Mouse (Mus musculus) heart, adult 11 months (tissue): Measurements from ENCODE around the gene Serpinb8.

Experiments
- DNase-seq: peaks from one replicate; pipeline ENCODE4 v3.0.0; 2022

Serpinb8 gene

DNA sequence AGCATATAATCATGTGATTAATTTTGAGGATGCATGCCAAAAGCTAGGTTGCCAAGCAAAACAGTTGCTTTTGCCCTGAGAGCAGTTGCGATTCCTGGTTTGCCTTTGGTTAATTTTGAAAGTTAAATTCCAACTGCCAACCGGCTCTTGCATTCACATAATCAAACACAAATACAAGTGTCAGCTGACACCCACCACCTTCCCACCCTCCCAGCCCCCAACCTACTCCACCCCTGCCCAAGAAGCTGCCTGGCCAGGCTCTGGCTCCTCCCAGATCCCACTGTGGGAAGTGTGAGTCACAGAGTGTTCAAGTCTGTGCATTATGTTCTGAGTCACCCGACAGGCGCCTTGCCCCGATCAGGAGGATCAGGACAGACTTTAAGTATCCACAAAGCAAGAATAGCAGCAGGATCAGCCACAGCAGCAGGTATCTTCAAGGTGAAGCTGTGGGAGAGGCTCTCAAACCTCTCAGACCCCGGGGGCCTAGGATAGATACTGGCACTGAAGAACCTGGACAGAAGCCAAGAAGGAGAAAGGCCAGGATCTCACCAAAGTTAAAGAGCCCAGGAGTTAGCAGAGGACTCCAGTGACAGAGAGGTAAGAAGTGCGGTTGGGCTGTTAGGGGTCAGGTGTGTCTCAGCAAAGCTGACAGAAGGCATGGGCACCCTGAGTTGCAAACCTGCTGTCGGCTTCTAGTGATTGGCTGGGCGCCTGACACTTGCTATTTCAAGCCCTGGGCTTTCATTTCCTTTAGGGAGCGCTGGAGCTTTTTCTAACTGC, at the start of gene Serpinb8:
Gene Serpinb8 (plus strand): TSS at position 316 of the 780 bp plus-strand sequence.
- DNase-seq: peak; percentile 98

DNA sequence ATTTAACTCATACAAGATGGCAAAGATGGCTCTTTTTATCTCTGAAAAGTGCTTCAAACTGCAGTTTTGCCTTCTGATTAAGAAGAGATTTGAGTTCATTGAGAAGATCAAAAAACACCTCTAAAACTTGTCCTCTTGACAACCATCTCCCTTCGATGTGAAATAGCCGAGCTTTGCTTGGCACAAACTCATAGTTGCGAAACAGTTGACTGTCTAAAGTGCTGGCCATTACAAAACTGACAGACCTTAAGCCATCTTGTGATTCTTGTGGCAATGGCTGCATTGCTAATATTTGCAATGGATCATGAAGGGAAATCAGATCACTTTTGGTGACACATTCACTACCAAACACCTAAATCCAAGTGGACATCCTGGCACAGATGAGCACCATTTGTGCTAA, 30.3 kb upstream of the Serpinb8 start:
- no peak for DNase-seq

DNA sequence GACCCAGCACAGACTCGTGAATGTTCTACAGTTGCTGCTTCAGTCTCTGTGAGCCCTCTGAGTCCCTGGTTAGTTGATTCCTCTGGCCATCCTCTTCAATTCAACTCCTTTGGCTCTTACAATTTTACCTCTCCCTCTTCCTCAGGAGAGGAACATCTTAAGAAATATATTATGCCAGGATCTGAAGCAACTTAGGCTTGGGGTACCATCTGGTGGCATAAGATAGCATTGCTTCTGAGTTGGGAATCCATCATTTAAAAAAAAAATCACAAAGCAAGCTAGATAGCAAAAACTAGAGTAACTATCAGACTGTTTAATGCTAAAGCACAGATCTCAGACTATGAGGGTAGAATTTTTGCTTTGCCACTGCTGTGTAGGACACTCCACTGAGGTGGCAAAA, 27.7 kb upstream of the Serpinb8 start:
- no peak for DNase-seq

DNA sequence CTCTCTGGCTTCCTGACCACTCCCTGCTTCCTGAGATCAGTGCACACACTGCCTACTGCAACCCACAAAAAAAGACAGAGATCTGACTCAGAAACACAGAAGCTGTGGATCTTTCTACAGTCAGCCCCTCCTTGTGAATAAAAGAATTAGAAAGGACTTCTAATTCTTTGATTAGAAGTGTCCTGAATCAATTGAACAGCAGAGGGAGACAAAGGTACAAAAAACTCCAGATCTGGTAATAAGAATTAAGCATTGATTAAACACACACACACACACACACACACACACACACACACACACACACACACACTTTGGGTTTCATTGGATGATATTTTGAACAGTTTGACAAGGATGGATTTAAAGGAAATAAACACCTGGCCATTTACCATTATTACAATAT, 24.2 kb upstream of the Serpinb8 start:
- DNase-seq: no peak

DNA sequence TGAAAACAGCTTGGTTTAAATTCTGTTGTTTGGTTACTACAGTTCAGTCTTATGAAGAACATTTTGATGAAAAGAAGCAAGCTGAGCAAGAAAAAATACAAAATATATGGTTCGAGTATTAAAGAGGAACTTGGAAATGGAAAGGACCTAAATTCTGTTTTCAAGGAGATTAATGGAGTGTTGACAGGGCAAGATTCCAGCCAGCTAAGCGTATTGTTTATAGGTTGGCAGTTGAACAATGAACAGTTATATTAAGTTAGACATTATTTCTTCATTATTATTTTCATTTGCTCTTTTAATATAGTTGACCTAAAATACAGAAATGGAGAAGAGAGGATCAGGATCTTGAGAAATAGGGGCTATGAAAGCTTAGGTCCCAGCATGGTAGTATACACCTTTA, 13.7 kb upstream of the Serpinb8 start:
- no peak for DNase-seq

DNA sequence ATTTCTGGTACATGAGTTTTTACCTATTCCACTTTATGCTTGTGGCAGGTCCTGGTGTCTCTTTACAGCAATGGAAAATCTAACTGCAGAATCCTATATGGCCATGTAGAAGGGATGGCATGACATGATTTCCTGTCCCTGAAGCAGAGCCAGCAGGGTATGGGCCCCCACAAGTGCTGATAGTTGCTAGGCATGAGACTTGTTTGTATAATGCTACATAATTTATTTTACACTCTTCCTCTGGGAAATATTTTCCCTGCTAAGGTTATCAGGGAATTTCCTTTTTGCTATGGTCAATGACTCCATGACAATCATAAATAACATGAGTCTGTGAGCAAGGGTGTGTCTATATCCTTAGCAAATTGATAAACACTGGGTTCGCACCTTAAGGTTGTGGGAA, 12.3 kb upstream of the Serpinb8 start:
- no peak for DNase-seq

DNA sequence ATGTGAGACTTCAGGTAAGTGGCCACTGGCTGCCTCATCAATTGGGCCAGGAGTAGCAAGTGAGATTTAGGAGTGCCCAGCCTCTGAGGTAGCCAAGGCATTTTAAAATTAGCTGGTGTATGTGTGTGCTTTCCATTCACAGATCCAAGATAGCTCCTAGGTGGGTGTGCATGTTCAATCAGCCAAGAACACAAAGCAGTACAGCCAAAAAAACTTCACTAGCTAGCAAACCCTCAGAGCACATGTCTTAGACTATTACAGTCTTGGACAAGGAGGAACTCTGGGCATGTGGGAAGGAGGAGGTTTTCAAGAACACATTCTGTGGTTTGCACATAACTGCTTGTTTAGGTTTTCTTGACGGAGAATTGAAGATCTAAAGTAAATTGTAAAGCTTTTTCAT, 8.6 kb upstream of the Serpinb8 start:
- no peak for DNase-seq

DNA sequence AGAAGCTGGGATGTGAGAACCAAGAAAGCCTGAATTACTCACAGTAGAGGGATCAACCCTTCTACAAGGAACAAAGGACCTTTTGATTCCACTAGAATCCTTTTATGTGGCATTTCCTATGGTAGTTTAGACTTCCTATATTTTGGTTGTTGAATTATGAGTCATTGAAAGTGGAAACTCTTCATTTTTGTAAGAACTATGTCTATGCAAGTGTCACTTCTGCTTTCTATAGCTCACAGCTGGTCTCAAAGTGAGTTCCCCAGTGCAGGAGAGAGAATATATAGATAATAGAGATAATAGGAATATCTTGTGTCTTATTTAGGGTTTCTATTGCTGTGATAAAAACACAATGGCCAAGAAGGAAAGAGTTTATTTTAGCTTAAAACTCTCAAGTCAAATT, 6.9 kb upstream of the Serpinb8 start:
- DNase-seq: no peak

DNA sequence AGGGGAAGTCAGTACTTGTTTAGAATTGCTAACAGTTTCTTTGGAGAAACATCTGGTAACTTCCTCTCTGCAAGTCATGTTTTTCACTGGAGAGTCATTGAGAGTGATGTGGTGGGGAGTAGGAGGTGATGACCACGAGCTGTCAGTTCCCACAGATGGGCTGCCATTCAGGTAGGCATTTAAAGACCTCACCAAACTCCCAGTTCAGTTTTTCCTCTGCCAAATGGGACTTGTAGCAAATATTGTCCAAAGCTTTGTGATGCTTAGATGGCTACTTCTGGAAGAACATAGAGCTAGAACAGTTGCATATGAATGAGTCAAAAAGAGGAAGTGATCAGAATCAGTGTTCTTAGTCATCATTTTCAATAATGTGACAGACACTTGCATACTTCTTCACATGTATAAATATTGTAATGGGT, 5.8 kb upstream of the Serpinb8 start:
- peak; percentile 89 for DNase-seq

DNA sequence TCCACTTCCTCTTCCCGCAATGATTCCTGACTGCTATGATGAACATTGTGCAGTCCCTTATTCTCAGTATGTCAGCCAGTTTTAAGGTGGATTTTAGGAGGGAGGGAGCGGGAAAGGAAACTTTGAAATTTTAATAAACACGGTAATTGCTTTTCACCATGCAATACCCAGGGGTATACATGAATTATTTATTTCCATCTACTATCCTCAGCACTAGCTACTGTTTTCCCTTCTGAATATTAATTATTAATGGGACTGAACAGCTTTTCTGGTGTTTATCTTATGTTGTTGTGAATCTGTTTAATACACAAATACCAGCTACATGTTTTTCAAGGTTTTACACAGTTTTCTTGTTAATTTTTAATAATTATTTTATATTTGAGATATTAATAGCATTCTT, 4.9 kb upstream of the Serpinb8 start:
- DNase-seq: no peak

DNA sequence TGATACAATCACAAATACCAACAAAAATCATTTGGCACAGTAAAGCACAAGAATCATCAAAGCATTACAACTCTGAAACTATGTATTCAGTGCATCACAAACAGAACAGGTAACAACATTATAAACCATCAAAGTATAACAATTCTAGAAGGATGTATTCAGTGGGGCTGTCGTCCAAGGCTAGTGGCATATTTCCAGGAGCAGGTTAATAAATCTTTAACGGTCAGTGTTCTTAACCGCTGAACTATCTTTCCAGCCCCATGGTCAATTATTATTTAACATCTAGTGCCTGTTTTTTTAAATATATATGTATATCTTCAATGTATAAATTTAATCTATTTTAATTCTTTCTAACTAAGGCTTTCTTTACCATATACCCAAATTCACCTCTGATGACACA, 3.6 kb upstream of the Serpinb8 start:
- DNase-seq: no peak

DNA sequence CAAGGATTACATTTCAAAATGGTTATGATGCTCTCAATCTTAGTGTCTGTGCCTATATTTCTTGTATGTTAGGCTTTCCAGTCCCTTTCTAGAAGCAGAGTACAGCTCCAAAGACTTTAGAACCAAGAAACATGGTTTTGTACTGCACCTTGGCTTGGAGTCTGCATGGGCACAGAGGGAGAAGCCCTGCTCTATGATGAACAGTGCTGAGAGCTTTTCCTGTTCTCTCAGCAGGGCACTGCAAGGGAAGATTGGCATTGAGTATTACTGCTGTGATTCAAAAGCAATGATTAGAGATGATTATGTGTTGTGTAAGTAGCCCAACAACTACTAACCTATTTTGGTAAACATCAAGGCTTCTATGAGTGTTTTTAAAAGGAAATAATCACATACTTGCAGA, 1.6 kb upstream of the Serpinb8 start:
- DNase-seq: no peak

DNA sequence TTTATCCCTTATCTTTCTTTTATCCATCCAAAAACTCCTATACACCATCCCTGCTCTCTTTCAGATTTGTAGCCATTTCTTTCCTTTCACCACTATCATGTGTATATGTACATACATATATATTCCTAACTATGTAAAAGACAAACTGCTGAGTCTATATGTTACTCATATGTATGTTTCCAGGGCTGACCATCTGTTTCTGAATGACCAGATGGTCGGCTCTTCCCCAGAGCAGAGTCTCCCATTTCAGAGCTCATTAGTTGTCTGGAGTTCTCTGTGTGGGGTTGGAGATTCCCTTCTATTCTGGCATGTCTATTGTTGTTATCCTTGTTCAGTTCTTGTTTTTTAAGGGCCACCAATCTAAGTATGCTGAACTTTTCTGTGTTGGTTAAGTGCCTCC, 1.2 kb upstream of the Serpinb8 start:
- no peak for DNase-seq

DNA sequence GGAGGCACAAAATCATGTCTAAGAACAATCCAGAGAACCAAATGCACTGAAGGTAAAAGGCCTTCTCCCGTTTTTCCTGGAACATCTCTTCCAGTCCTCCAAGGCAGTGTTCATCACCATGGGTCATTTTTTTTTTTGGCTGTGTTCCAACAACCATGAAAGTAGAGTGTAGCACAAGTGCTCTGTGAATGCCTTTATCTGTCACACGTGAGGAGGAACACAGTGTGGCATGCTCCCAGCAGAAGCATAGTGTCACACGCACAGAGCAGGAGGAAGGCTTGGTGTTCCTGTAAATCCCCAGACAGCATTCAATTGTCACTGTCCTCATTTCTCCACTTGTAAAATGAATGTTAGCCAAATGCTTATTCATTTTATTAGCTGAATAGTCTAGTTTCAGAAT, 2.8 kb downstream of the Serpinb8 start:
- DNase-seq: no peak

DNA sequence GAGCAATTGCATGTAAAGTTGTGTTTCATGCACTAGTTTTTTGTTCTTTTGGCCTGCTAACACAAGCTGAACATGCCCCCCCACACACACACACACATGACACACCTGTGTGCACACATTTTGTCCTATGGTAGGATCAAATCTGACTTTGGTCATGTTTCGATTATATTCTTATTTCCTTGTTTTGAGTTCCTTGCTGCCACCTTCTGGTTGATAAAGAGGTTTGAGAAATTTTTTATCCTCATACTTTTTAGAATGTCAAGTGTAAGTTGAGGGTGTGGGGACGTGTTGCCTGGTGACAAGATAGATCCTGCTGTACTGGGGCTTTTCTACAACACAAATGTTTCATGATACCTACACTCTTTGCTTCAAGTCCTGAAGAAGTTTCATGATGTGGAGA, 3.7 kb downstream of the Serpinb8 start:
- DNase-seq: no peak

DNA sequence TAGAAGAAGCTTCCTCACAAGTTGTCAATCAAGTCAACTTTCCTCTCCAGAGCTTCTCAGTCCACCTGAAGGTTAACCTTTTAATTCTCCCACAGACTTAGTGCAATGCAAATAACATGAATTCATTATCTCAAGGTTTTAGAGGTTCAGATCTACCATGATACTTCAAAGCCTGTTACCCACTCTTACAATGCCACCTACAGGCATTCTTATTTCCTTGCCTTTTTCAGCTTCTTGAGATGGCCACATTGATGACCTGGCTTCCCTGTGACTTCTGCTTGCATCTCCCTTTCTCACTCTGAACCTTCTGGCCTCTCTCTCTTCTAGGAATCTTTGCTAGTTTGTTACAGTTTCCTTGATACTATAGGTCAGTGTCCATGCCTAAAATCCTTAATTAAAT, 7.1 kb downstream of the Serpinb8 start:
- DNase-seq: no peak

DNA sequence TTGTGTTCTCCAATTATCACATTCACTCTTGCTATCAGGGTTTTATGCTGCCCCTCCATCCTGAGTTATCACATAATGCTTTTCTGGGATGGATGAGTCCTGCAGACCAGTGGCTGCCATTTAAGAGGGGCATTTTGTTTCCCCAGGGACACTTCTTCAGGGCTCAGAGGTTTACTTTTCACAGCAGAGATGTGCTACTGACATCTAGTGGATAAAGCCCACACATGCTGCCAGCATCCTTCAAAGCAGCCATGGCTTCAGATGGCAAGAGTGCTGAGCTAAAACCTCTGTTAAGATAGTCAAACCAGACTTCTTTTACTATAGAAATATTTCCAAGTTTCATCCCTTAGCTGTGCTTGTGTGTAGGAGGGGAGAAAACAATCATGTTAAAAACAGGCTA, 8.7 kb downstream of the Serpinb8 start:
- no peak for DNase-seq

DNA sequence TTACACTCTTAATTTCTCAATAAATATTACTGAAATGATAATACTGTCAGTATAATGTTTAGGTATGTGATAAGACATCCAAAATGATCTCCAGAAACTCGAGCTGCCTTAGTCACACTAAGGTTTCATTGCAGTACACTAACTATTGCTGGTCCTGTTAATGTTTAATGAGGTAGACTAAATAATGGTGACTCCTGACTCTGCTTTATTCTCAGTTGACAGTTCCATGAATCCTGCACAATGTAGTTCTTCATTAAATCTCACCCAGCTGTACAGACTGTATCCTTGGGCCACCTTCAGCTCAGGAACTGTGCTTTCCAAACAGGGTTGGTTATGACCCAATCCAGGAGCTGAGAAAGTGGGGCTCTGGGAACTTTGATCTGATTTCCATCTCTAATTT, 19.1 kb downstream of the Serpinb8 start:
- DNase-seq: no peak

DNA sequence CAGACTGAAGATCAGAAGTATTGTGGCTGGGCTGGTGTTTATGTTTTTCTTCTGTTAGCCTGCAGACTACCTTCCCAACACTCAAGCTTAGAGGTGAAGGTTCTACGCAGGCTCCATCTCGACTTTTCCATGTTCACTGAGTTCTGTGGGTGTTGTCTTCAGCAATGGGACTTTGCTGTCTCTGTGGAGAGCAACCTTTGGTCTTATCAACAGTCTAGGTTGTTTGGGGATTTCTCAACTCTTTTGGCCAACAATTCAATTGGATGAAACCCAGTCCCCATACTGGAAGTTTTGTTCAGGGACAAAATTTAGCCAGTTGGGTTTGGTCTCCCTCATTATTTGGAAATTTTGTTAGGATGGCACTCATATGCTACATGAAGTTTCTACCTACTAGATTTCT, 24.3 kb downstream of the Serpinb8 start:
- no peak for DNase-seq

DNA sequence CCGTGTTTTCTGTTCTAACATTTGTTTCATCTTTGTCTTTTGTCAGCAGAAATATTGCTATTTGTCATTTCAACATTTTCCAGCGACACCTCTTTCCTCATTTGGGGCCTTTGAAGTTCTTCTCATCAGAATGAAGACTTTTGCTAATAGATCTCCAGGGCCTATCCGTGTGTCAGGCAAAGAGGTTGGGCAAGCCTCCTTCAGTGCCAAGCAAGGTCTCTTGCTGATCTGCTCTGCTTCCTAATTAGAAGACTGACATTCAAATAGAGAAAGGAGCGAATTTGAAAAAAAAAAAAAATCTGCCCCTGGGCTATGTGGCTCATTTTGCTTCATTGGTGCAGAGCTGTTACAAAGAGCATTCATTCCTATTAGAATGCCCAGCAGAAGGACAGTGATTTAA, 32.2 kb downstream of the Serpinb8 start:
- DNase-seq: no peak

DNA sequence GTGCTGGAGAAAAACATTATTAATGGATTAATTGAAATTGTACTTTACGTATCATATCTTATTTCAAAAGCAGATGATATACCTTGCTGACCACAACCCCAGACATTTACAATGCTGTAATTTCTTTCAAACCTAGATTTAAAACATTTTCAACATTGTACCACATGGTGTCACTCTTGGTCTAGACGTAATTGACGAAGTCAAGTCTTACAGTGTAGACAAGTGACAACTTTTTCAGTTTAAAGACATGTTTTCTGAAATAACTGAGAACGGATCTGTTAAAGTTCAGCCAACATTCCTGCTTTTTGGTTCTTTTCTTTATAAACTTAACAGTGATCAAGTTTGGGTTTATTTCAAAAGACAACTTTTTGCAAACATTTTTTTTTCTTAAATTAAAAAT, 46.1 kb downstream of the Serpinb8 start:
- no peak for DNase-seq

DNA sequence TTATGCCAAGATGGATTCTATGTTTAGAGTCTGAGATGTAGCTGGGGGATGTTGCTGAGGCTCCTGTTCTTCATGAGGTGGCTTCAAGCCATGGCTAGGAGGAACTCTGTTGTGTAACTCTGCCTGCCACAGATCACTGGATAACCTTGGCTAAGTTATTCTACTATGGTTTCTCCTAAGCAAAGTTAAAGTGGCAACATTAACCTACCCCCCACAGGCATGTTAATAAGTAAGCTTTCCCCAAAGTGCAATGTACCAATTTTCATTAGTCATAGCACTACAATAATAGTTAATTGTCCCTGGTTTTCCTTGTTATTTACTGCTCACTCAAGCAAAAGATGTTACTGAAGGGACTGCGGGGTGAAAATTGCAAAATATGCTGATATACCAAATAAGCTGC, 48.2 kb downstream of the Serpinb8 start:
- DNase-seq: no peak

DNA sequence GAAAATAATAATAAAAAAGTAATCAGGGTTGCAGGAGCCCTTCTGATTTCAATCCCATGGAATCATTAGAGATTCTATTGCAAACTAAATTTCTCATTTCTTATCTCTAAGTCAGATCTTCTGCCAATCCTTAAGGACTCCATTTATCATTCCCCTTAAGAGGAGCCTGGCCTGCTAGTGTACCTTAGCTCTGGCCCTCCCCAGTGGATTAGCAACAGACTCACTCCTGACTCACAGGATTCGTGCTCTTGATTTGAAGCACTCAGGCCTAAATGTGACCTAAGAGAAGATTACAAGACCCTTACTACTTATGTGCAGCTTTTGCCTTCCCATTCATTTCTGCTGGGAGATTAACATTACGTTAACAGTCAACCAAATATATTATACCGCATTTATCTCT, 48.7 kb downstream of the Serpinb8 start:
- DNase-seq: no peak

DNA sequence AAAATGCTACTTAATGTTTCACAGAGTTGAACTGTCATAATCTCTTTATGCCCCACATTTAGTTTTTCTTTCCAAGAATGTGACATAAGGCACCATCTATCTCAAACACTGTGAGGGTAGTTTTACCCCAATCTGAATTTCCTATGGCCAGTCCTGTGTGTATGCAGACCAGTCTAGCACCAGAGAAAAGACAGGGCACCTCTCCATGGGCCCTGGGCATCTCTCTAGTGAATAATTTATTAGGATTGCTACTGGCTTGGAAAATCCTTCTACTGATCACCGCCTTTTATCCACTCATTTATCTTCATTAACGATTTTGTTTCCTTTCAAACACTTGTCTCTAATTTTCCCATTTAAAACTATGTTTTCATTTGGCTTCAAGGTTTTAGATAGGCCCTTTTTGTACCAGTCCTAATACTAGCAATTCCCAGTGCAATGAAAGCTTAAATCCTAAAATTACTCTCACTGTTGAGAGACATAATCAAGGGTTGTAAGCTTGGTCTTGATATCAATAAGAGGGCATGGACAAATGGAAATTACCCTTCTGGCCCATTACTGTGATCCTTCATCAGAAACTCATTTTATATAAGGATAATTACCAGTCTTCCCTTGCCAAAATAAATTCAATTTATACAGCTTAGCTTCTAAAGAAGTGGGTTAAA, 52.8 kb downstream of the Serpinb8 start:
- DNase-seq: no peak

DNA sequence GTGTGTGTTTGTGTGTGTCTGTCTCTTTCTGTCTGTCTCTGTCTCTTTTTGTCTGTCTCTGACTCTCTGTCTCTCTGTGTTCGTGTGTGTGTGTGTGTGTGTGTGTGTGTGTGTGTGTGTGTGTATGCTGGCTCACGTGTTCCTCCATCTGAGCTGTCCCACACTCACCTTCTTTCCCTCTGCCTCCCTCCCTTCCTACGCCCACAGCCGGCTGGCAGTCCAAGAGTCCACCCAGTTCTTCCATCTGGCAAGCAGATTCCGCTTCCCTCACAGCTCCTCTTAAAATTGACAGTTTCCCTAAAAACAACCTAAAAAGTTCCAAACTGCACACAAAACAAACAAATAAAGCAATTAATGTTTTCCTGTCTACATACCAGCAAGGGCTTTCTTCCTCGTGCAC, 55.3 kb downstream of the Serpinb8 start:
- DNase-seq: no peak
